Mouse (Mus musculus) cerebellum, adult 2 months (tissue): ENCODE measurements at regions not wholly inside any gene's neighbourhood (a gene's known extent, or its start where the extent isn't known, plus 50 kb on each side); places are given as distances from the start of the nearest gene placed in this dataset.
"Not testable (repeated sequence)": the region's sequence is repeated elsewhere in the genome, so short reads cannot be mapped to it uniquely, and the experiment has no call there.

Experiments
- DNase-seq, 2 experiments: peaks; one replicate each; pipeline ENCODE4 v3.0.0; 2021
- H3K27ac ChIP-seq: fragments of 200-500 bp; 2 replicates; pipeline ENCODE4 v1.5.1; 2012; ENCODE audit warnings: low read length, control low read depth, inconsistent platforms; ENCODE audit not compliant: insufficient read depth
- H3K27me3 ChIP-seq: fragments of 200-500 bp; 2 replicates; pipeline ENCODE4 v1.6.1; 2012; ENCODE audit warnings: inconsistent platforms, mild to moderate bottlenecking, low read length, moderate library complexity; ENCODE audit not compliant: control insufficient read depth, insufficient read depth
- H3K4me1 ChIP-seq: fragments of 200-500 bp; 2 replicates; pipeline ENCODE4 v1.6.1; 2011; ENCODE audit warnings: low read length; ENCODE audit not compliant: control insufficient read depth, insufficient read depth
- H3K4me3 ChIP-seq: fragments of 200-500 bp; replicated peaks from 2 replicates; pipeline ENCODE3; 2011; ENCODE audit warnings: mild to moderate bottlenecking, low read depth, low read length, control low read depth; ENCODE audit not compliant: insufficient read depth
- CTCF ChIP-seq: fragments of 200-500 bp; IDR thresholded peaks from 2 replicates; pipeline ENCODE4 v1.5.1; 2011; ENCODE audit warnings: low read depth, mild to moderate bottlenecking, control low read depth, low read length, moderate library complexity, borderline replicate concordance; ENCODE audit not compliant: insufficient read depth
- POLR2A ChIP-seq: fragments of 200-500 bp; IDR thresholded peaks from 2 replicates; pipeline ENCODE4 v1.6.1; 2011; ENCODE audit warnings: low read length, control low read depth, borderline replicate concordance; ENCODE audit not compliant: insufficient read depth
- WGBS: fragments of 180-500 bp; shearing (Covaris S2); methylation state at CpG from one replicate; pipeline ENCODE4 v1.1.7; 2018; 5-methylcytosine and 5-hydroxymethylcytosine counted together

DNA sequence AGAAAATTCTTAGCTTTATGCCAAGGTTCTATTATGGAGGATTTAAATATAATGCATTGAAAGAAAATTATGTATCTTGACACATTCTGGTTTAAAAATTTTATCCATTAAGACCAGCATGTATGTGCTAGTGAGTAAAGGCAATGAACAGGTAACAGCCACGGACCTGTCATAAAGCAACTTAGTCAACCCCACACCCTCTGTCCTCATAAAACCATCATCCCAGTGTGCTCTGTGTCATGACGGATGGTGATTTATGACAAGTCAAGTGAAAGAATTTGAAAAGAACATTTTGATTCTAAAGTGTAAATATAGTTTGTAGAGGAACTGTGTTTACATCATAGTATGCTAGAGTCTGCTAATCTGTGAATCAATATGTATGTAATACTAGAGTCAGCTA, 946.3 kb upstream of the Cypt12 start:
- 86% methylated on average over 2 of the region's 2 CpGs for WGBS
- TF ChIP-seq POLR2A (no peak), CTCF (no peak)
- no peak overlapping the region; the same call in 1 of the 2 replicates for H3K27ac ChIP-seq
- H3K27me3 ChIP-seq, result no peaks in the 10 kb centered on the region
- no peaks in the 10 kb centered on the region; the same call in 1 of the 2 replicates for H3K4me1 ChIP-seq
- no peak for DNase-seq
- no peak overlapping the region for H3K4me3 ChIP-seq

GRCm38 (mm10) chr3:17003136-17003535, 945.1 kb upstream of the Cypt12 start:
- WGBS, result 7% methylated on average over 3 of the region's 3 CpGs
- H3K27me3 ChIP-seq, result no peaks in the 10 kb centered on the region
- H3K27ac ChIP-seq, result no peak overlapping the region
- no peaks in the 10 kb centered on the region; the same call in 1 of the 2 replicates for H3K4me1 ChIP-seq
- peak; percentile 62 to 89 for DNase-seq
- TF ChIP-seq POLR2A (peak; percentile 23; the same call in 1 of the 2 replicates), CTCF (no peak)
- no peak overlapping the region for H3K4me3 ChIP-seq

DNA sequence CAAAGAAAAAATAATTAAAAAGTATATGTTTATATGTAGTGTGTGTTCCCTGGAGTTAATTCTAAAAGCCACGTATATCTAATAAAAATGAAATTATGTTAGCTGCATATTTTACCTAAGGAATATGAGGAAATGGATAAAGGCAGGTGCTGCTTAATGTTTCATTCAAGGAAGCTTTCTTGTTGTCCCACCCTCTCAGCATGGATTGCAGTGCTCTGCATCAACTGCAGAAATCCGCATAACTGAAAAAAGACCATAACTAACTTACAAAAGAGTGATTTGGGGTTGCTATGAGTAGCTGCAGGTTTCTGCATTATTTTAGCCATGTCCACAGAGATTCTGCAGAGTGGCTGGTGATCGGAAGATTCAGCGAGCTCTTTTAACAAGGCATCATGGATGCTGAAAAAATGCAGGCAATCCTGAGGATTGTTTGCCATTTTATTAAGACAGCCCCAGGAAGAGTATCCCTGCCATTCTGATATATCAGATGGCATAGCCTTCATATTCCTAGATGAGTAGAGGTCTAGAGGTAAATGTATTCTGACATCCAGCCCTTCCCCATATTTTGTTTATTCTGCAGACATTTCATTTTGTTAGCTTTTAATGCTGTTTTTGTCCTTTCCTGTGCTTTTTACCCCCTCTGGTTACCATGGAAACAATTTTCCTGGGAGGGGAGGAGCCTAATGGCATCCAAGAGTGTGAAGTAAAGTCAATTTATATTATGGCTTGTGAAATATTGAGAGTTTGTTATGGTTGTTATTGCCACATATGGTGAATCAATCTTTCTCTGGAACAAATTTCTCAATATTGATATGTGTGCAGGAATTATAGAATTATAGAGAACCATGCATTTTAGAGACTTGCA, 933.8 kb upstream of the Cypt12 start:
- H3K27ac ChIP-seq, result no peak overlapping the region
- DNase-seq, result no peak
- H3K4me3 ChIP-seq, result no peak overlapping the region
- no peak for TF ChIP-seq POLR2A
- TF ChIP-seq CTCF, result no peak
- H3K27me3 ChIP-seq, result no peaks in the 10 kb centered on the region
- 89% methylated on average over 4 of the region's 4 CpGs for WGBS
- H3K4me1 ChIP-seq, result no peaks in the 10 kb centered on the region

DNA sequence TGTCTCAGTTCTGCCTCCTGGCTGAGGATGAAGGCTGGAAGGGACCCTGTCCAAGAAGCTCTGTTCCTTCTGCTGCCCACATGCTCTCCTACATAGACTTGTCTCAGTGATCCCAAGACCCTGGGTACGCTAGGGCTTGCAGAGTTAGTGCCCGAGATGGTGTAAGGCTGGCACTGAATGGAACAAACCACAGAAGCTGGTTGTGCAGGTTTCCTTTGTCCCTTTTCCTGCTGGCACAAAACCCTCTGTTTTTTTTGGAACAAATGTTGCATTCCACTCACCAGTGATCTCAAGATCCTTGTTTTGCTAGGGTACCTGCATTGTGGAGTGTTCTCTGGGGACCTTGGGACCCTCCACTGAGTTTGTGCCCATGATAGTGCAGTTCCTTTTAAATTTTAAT, 897.4 kb upstream of the Cypt12 start:
- no peak for TF ChIP-seq POLR2A
- TF ChIP-seq CTCF, result no peak
- DNase-seq, result no peak
- no peak overlapping the region for H3K27ac ChIP-seq
- no peaks in the 10 kb centered on the region for H3K4me1 ChIP-seq
- no peak overlapping the region for H3K4me3 ChIP-seq
- 83% methylated on average over 2 of the region's 2 CpGs for WGBS
- H3K27me3 ChIP-seq, result no peaks in the 10 kb centered on the region

DNA sequence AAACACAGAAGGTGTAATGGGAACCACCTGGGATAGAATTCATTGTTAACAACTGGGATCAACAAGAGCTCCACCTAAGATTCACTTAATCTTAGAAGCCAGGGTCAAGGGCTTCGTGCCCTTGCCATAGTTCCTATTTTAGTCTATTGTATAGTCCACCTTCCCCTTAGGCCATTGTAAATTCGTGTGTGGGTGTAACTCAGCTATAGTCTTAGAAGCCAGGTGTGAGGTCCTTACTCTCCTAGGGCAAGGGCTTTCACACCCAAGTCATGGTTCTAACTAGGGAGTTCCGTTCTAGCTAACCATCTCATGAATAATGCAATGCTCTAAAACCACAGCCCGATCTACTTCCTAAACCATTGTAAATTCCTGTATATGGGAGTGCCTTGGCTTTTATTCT, 889.8 kb upstream of the Cypt12 start:
- not testable (repeated sequence) for DNase-seq, H3K4me1 ChIP-seq, H3K27ac ChIP-seq, H3K4me3 ChIP-seq, H3K27me3 ChIP-seq
- WGBS, result 79% methylated on average over 4 of the region's 4 CpGs

DNA sequence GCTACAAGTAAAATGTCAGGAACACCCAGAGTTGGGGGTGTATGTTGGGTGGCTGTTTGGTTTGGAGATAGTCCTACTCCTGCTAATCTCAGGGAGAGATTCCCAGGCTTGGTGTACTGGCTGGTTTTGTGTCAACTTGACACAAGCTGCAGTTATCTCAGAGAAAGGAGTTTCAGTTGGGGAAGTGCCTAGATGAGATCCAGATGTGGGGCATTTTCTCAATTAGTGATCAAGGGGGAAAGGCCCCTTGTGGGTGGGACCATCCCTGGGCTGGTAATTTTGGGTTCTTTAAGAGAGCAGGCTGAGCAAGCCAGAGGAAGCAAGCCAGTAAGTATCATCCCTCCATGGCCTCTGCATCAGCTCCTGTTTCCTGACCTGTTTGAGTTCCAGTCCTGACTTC, 841.9 kb upstream of the Cypt12 start:
- not testable (repeated sequence) for DNase-seq, H3K27me3 ChIP-seq, H3K4me1 ChIP-seq, H3K27ac ChIP-seq, H3K4me3 ChIP-seq
